Mouse (Mus musculus) MEL (cell line): Measurements from ENCODE around the gene Ppp2r5e. TPM values are rescaled to one million over a fixed set of nuclear protein-coding genes. Genes with fewer than 3 reads are reported as not detected.

Experiments used
- DNase-seq: peaks from one replicate; pipeline ENCODE4 v3.0.0; 2011; ENCODE audit warnings: low read depth, low spot score
- H3K27ac ChIP-seq: 2 replicates; pipeline ENCODE4 v1.5.1; 2012; ENCODE audit warnings: low read depth, mild to moderate bottlenecking, control low read depth, low read length, moderate library complexity; ENCODE audit not compliant: control insufficient read depth
- H3K27me3 ChIP-seq, 2 experiments: fragments of 150-350 bp in 1 of 2; sonication (generic) in 1 of 2; 2 replicates each; pipeline ENCODE4 v1.6.1; 2012; ENCODE audit warnings: low read length in 2 of 2, mild to moderate bottlenecking in 2 of 2, improper control_type of control experiment in 1 of 2, moderate library complexity in 1 of 2; ENCODE audit not compliant: insufficient read depth in 2 of 2, control insufficient read depth in 1 of 2
- H3K36me3 ChIP-seq, 2 experiments: 2 replicates each; pipeline ENCODE4 v1.6.1; 2012 to 2014; ENCODE audit warnings: low read length in 2 of 2, improper control_type of control experiment in 1 of 2, inconsistent platforms in 1 of 2, mild to moderate bottlenecking in 1 of 2; ENCODE audit not compliant: insufficient read depth in 2 of 2, control insufficient read depth in 1 of 2
- H3K4me1 ChIP-seq, 2 experiments: fragments of 150-350 bp in 1 of 2; sonication (generic) in 1 of 2; 2 replicates each; pipeline ENCODE4 v1.6.1; 2012; ENCODE audit warnings: low read length in 2 of 2, improper control_type of control experiment in 1 of 2, mild to moderate bottlenecking in 1 of 2; ENCODE audit not compliant: insufficient read depth in 2 of 2, control insufficient read depth in 1 of 2
- H3K4me3 ChIP-seq, 2 experiments: fragments of 150-350 bp in 1 of 2; sonication (generic) in 1 of 2; 2 replicates each; pipeline ENCODE4 v1.5.1; 2012; ENCODE audit warnings: low read depth in 2 of 2, low read length in 2 of 2, mild to moderate bottlenecking in 2 of 2, moderate library complexity in 2 of 2, control low read depth in 1 of 2, improper control_type of control experiment in 1 of 2; ENCODE audit not compliant: control insufficient read depth in 1 of 2, insufficient read depth in 1 of 2
- H3K79me2 ChIP-seq: 2 replicates; pipeline ENCODE4 v1.6.1; 2012; ENCODE audit warnings: mild to moderate bottlenecking, low read length, moderate library complexity; ENCODE audit not compliant: control insufficient read depth, poor library complexity, insufficient read depth
- H3K9ac ChIP-seq: 2 replicates; pipeline ENCODE4 v1.6.1; 2012; ENCODE audit warnings: low read depth, mild to moderate bottlenecking, control low read depth, low read length, moderate library complexity; ENCODE audit not compliant: control insufficient read depth, poor library complexity, severe bottlenecking
- H3K9me3 ChIP-seq: fragments of 150-350 bp; sonication (generic); replicated peaks from 2 replicates; pipeline ENCODE4 v1.6.1; 2012; ENCODE audit warnings: mild to moderate bottlenecking, low read length, improper control_type of control experiment, moderate library complexity; ENCODE audit not compliant: insufficient read depth
- CTCF ChIP-seq, 3 experiments: IDR thresholded peaks in 2 of 3; conservative IDR thresholded peaks in 1 of 3; 2 replicates each; pipeline ENCODE4 v1.5.1; 2011 to 2012; ENCODE audit warnings: low read length in 3 of 3, low read depth in 2 of 3, mild to moderate bottlenecking in 2 of 3, improper control_type of control experiment in 1 of 3, inconsistent platforms in 1 of 3, mixed read lengths in 1 of 3, moderate library complexity in 1 of 3; ENCODE audit not compliant: control insufficient read depth in 1 of 3, insufficient read depth in 1 of 3, poor library complexity in 1 of 3, severe bottlenecking in 1 of 3
- ELF1 ChIP-seq: IDR thresholded peaks from 2 replicates; pipeline ENCODE4 v1.6.1; 2014; ENCODE audit warnings: low read depth, mild to moderate bottlenecking, inconsistent platforms, low read length, improper control_type of control experiment, moderate library complexity
- EP300 ChIP-seq, 2 experiments: IDR thresholded peaks; 2 replicates each; pipeline ENCODE4 v1.6.1; 2011; ENCODE audit warnings: improper control_type of control experiment in 2 of 2, low read length in 2 of 2, low read depth in 1 of 2, mild to moderate bottlenecking in 1 of 2
- GATA1 ChIP-seq: IDR thresholded peaks from 2 replicates; pipeline ENCODE4 v1.6.1; 2011; ENCODE audit warnings: low read depth, low read length, improper control_type of control experiment
- HCFC1 ChIP-seq: IDR thresholded peaks from 2 replicates; pipeline ENCODE4 v1.6.1; 2012; ENCODE audit warnings: low read depth, mild to moderate bottlenecking, inconsistent platforms, low read length, improper control_type of control experiment, moderate library complexity
- KAT2A ChIP-seq: conservative IDR thresholded peaks from 2 replicates; pipeline ENCODE4 v1.6.1; 2012; ENCODE audit warnings: low read depth, low read length, improper control_type of control experiment, inconsistent platforms
- MAZ ChIP-seq: IDR thresholded peaks from 2 replicates; pipeline ENCODE4 v1.6.1; 2012; ENCODE audit warnings: low read depth, mild to moderate bottlenecking, inconsistent platforms, low read length, improper control_type of control experiment
- MEF2A ChIP-seq: IDR thresholded peaks from 2 replicates; pipeline ENCODE4 v1.6.1; 2014; ENCODE audit warnings: low read depth, mild to moderate bottlenecking, inconsistent platforms, low read length, improper control_type of control experiment; ENCODE audit not compliant: poor library complexity, insufficient replicate concordance, severe bottlenecking; ENCODE audit errors: extremely low read depth
- MYC ChIP-seq: IDR thresholded peaks from 2 replicates; pipeline ENCODE4 v1.6.1; 2011; ENCODE audit warnings: low read depth, mild to moderate bottlenecking, low read length, improper control_type of control experiment, moderate library complexity
- NRF1 ChIP-seq: IDR thresholded peaks from 2 replicates; pipeline ENCODE4 v1.6.1; 2014; ENCODE audit warnings: low read depth, mild to moderate bottlenecking, inconsistent platforms, low read length, improper control_type of control experiment, moderate library complexity; ENCODE audit not compliant: poor library complexity, insufficient read depth, severe bottlenecking
- POLR2AphosphoS5 ChIP-seq: IDR thresholded peaks from 2 replicates; pipeline ENCODE4 v1.6.1; 2012; ENCODE audit warnings: low read depth, borderline replicate concordance, mild to moderate bottlenecking, inconsistent platforms, low read length, moderate library complexity, mixed read lengths
- RAD21 ChIP-seq: IDR thresholded peaks from 2 replicates; pipeline ENCODE4 v1.6.1; 2011; ENCODE audit warnings: mild to moderate bottlenecking, low read depth, low read length, improper control_type of control experiment
- TBP ChIP-seq: IDR thresholded peaks from 2 replicates; pipeline ENCODE4 v1.8.0; 2011; ENCODE audit warnings: low read depth, low read length, improper control_type of control experiment
- USF1 ChIP-seq: IDR thresholded peaks from 2 replicates; pipeline ENCODE4 v1.6.1; 2014; ENCODE audit warnings: low read depth, mild to moderate bottlenecking, inconsistent platforms, low read length, improper control_type of control experiment, moderate library complexity
- ZC3H11A ChIP-seq: IDR thresholded peaks from 2 replicates; pipeline ENCODE4 v1.6.1; 2012; ENCODE audit warnings: low read depth, mild to moderate bottlenecking, inconsistent platforms, low read length, improper control_type of control experiment
- ZNF384 ChIP-seq: IDR thresholded peaks from 2 replicates; pipeline ENCODE4 v1.6.1; 2012; ENCODE audit warnings: low read depth, mild to moderate bottlenecking, inconsistent platforms, low read length, improper control_type of control experiment
- polyA plus RNA-seq, 2 experiments: library from polyadenylated mRNA; stranded (reverse) in 1 of 2; unstranded in 1 of 2; fragments of >175 nt in 1 of 2; fragments of >200 nt in 1 of 2; gene quantifications; 2 replicates each; pipeline versions ENCODE4 v1.2.1 to v1.2.4; 2012; ENCODE audit warnings: low replicate concordance in 2 of 2, low read depth in 1 of 2; ENCODE audit not compliant: insufficient read length in 2 of 2, insufficient read depth in 1 of 2, missing spikeins in 1 of 2
- total RNA-seq: library from RNA; depleted of rRNA; stranded (reverse); fragments of 300-350 nt; gene quantifications from 2 replicates; pipeline ENCODE4 v1.2.3, GENCODE M21; 2012

Gene Ppp2r5e
- total and polyA plus RNA-seq, 3 experiments: 9.0 to 200 (median 21.3) TPM

DNA sequence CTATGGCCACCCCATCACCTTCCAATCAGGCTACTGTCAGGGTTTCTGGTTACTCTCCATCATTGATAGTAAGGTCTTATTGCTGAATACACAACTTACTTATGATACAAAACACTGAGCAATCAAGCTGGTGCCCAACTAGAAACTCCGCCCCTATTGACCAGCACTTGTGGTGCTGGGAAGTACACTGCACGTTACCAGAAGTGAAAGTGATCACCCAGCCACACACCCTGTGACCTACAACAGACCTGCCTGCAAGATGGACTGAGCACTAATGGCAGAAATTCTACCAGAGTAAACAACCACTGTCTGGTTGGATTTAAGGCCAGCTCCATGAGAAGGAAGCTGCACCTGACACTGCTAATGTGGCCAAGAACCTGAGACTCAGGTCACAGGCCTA, 42.3 kb upstream of the Ppp2r5e start:
- peaks cover 0 to 6% of the 10 kb centered on the region in 2 experiments; a peak in 2 of 4 replicates for H3K4me1 ChIP-seq
- H3K9me3 ChIP-seq: no peaks in the 10 kb centered on the region
- TF ChIP-seq GATA1 (no peak), ZNF384 (no peak), USF1 (no peak), KAT2A (no peak), MYC (no peak), CTCF (IDR thresholded peaks at IDR 0.05 in 2 of 3, conservative IDR thresholded peaks at IDR 0.05 in 1 of 3; ENCODE audit: control insufficient read depth in 1 of 3, insufficient read depth in 1 of 3, low read depth in 2 of 3, low read length in 3 of 3, poor library complexity in 1 of 3, severe bottlenecking in 1 of 3) (no peak)
- H3K27ac ChIP-seq: no peak overlapping the region
- peaks cover 0 to 6% of the 10 kb centered on the region in 2 experiments; a peak in 2 of 4 replicates for H3K36me3 ChIP-seq
- no peak overlapping the region for H3K9ac ChIP-seq
- DNase-seq: no peak
- no peaks in the 10 kb centered on the region for H3K27me3 ChIP-seq
- H3K4me3 ChIP-seq: no peak overlapping the region
- no peaks in the 10 kb centered on the region for H3K79me2 ChIP-seq

DNA sequence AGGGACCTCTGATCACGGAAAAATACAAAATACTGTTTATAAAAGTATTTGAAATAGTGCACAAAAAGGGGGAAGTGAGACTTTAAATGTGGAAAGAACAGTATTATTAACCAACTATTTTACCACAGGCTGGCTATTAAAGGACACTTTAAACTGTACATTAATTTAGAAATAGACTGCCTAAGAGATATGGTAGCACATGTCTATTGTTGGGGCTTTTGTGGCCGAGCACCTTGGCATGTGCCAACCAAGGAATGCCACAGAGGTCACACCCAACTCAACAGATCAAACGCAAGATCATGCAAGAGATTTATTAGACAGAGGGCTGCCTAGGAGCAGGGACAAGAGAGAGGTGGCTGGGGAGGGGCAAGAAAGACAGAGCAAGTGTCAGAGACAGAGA, 41.1 kb upstream of the Ppp2r5e start:
- Histone ChIP-seq H3K9me3 (no peaks in the 10 kb centered on the region), H3K27me3 (no peaks in the 10 kb centered on the region), H3K27ac (no peak overlapping the region), H3K4me3 (no peak overlapping the region), H3K79me2 (no peaks in the 10 kb centered on the region)
- no peak for TF ChIP-seq USF1
- TF ChIP-seq MEF2A: no peak
- TF ChIP-seq CTCF (IDR thresholded peaks at IDR 0.05 in 2 of 3, conservative IDR thresholded peaks at IDR 0.05 in 1 of 3; ENCODE audit: control insufficient read depth in 1 of 3, insufficient read depth in 1 of 3, low read depth in 2 of 3, low read length in 3 of 3, poor library complexity in 1 of 3, severe bottlenecking in 1 of 3): no peak
- no peak for TF ChIP-seq POLR2AphosphoS5
- no peak for TF ChIP-seq KAT2A
- TF ChIP-seq HCFC1: no peak
- TF ChIP-seq RAD21: no peak
- TF ChIP-seq EP300 (IDR thresholded peaks at IDR 0.05; ENCODE audit: low read depth in 1 of 2, low read length in 2 of 2): no peak
- TF ChIP-seq MAZ: no peak
- TF ChIP-seq ELF1: no peak
- no peak for TF ChIP-seq ZC3H11A
- no peak for TF ChIP-seq NRF1
- TF ChIP-seq TBP: no peak
- TF ChIP-seq GATA1: no peak
- TF ChIP-seq ZNF384: no peak
- TF ChIP-seq, all 39 proteins: peak for 0
- Histone ChIP-seq H3K9ac (no peak overlapping the region), H3K36me3 (peaks cover 0 to 6% of the 10 kb centered on the region in 2 experiments; a peak in 2 of 4 replicates), H3K4me1 (peaks cover 0 to 6% of the 10 kb centered on the region in 2 experiments; a peak in 2 of 4 replicates)
- DNase-seq: no peak
